Comparison of ENCODE assay signal across 9 mouse cellular contexts in the genomic region with DNA sequence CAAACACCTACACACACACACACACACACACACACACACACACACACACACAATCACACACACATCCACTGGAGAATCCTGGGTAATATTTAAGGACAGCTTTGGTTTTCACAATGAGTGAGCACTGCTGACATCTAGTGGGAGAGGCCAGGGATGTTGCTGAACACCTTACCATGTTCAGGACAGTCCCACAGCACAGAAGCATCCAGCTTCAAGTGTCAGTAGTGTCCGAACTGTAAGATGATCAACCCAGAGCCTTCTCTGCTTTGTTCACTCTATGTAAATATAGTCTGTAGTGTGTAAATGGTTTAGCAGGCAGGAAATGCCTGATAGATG.
DNase-seq lines count a peak whose midpoint lies in the region; ATAC-seq and TF ChIP-seq lines count a peak whose summit lies in the region.
"Had no signal": no experiment of that assay in that cellular context is flagged by ENCODE, and none has a peak within 500 bp of the region (broad histone marks: within the 10 kb centered on the region; RNA-seq: fewer than 3 reads in every experiment).

No protein-coding gene starts in this region.

- no peak overlapping the region for H3K9ac ChIP-seq in hindbrain, postnatal 0 days (replicated peaks; ENCODE audit: low read length)
- H3K9ac ChIP-seq in midbrain, postnatal 0 days (replicated peaks; ENCODE audit: low read length, poor library complexity, severe bottlenecking), result no peak overlapping the region

- no peak overlapping the region for H3K27ac ChIP-seq in gastrocnemius, adult 2 months
- H3K27ac ChIP-seq in hindbrain, postnatal 0 days, result no peak overlapping the region
- H3K27ac ChIP-seq in midbrain, postnatal 0 days (ENCODE audit: low read depth, low read length), result no peak overlapping the region

- peak; percentile 37; the same call in 1 of the 2 replicates for TF ChIP-seq CTCF in gastrocnemius, adult 2 months (IDR thresholded peaks at IDR 0.05)
- TF ChIP-seq CTCF in hindbrain, postnatal 0 days (IDR thresholded peaks at IDR 0.05; ENCODE audit: low read depth), result peak; percentile 77
- TF ChIP-seq CTCF in midbrain, postnatal 0 days (IDR thresholded peaks at IDR 0.05), result peak; percentile 85

- DNase-seq in gastrocnemius, adult 2 months, result no peak
- no peak for DNase-seq in gastrocnemius, postnatal 36 days
- peak; percentile 25 for DNase-seq in 3T3-L1 (ENCODE audit: low read depth, low spot score)
- DNase-seq in embryo, embryonic 11 days, result peak; percentile 46
- peak; percentile 75 for DNase-seq in hindbrain, postnatal 0 days (ENCODE audit: low spot score)
- DNase-seq in midbrain, postnatal 0 days (ENCODE audit: low spot score), result peak; percentile 65
- DNase-seq in cerebellum, adult 9-10 months, result no peak
- DNase-seq in T-cell, adult 2 months (ENCODE audit: low spot score), result no peak

- H3K4me1 ChIP-seq in hindbrain, postnatal 0 days (ENCODE audit: insufficient read depth, low read length), result no peaks in the 10 kb centered on the region
- no peaks in the 10 kb centered on the region for H3K4me1 ChIP-seq in midbrain, postnatal 0 days (ENCODE audit: insufficient read depth, low read length)

- H3K27me3 ChIP-seq in hindbrain, postnatal 0 days (ENCODE audit: insufficient read depth, low read length), result no peaks in the 10 kb centered on the region
- no peaks in the 10 kb centered on the region for H3K27me3 ChIP-seq in midbrain, postnatal 0 days (ENCODE audit: insufficient read depth, low read length)
- H3K27me3 ChIP-seq: megakaryocyte, embryonic 14.5 days had no signal

- ATAC-seq in hindbrain, postnatal 0 days, result peak; percentile 80
- peak; percentile 68 for ATAC-seq in midbrain, postnatal 0 days (ENCODE audit: low FRiP score)

- intact Hi-C loops in gastrocnemius, adult 2 months (cut with DNase I), result no loop called here
- intact Hi-C loops in gastrocnemius, postnatal 36 days (cut with DNase I), result no loop called here

- no peaks in the 10 kb centered on the region for H3K36me3 ChIP-seq in hindbrain, postnatal 0 days (ENCODE audit: insufficient read depth, low read length)
- no peaks in the 10 kb centered on the region for H3K36me3 ChIP-seq in midbrain, postnatal 0 days (ENCODE audit: insufficient read depth, low read length)

- H3K4me2 ChIP-seq in hindbrain, postnatal 0 days (ENCODE audit: low read depth, low read length), result no peak overlapping the region
- H3K4me2 ChIP-seq in midbrain, postnatal 0 days (ENCODE audit: low read depth, low read length, poor library complexity, severe bottlenecking), result no peak overlapping the region

- no peak overlapping the region for H3K4me3 ChIP-seq in gastrocnemius, adult 2 months
- H3K4me3 ChIP-seq in hindbrain, postnatal 0 days (ENCODE audit: low read length), result no peak overlapping the region
- no peak overlapping the region for H3K4me3 ChIP-seq in midbrain, postnatal 0 days (ENCODE audit: low read depth, low read length)
- H3K4me3 ChIP-seq: megakaryocyte, embryonic 14.5 days had no signal

- 61% methylated on average over 1 of the region's 1 CpGs for WGBS in hindbrain, postnatal 0 days
- WGBS in midbrain, postnatal 0 days, result 56% methylated on average over 1 of the region's 1 CpGs

- no peaks in the 10 kb centered on the region for H3K9me3 ChIP-seq in hindbrain, postnatal 0 days (ENCODE audit: low read length)
- no peaks in the 10 kb centered on the region for H3K9me3 ChIP-seq in midbrain, postnatal 0 days (ENCODE audit: low read length)
- H3K9me3 ChIP-seq: megakaryocyte, embryonic 14.5 days had no signal

Comparison
In these comparisons a context has a peak if more than half of its experiments do, and no peak if none do; other contexts are left out.
1. DNase-seq: peak in 3T3-L1 (single experiment), embryo, embryonic 11 days (single experiment), hindbrain, postnatal 0 days (single experiment) and midbrain, postnatal 0 days (single experiment); none in gastrocnemius, adult 2 months (single experiment), gastrocnemius, postnatal 36 days (0 of 2), cerebellum, adult 9-10 months (single experiment) and T-cell, adult 2 months (single experiment).
2. Peak in every context shown above with its lines, with median percentiles within 50 percentile points of each other: CTCF ChIP-seq.